Mouse (Mus musculus): Measurements from ENCODE around the gene Lnx2.

Gene Lnx2

DNA sequence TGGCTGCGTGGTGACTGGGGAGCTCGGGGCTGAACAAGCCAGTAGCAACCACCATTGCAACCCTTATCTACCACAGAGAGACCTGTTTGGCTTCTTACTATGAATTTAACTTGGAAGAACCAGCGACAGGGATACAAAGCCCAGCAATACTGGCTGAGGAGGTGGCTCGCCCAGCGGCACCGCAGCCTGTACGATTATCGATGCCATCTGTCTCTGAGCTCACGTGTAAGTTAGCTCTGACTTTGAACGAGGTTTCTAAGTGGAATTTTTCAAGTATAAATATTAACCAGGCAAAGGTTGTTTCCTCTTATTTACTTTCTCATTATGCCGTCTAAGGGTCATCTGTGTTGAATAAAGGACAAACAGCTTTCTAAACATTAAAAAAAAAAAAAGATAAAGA, 58.9 kb downstream of the Lnx2 start:
- no peak for DNase-seq (ENCODE audit: low spot score)

DNA sequence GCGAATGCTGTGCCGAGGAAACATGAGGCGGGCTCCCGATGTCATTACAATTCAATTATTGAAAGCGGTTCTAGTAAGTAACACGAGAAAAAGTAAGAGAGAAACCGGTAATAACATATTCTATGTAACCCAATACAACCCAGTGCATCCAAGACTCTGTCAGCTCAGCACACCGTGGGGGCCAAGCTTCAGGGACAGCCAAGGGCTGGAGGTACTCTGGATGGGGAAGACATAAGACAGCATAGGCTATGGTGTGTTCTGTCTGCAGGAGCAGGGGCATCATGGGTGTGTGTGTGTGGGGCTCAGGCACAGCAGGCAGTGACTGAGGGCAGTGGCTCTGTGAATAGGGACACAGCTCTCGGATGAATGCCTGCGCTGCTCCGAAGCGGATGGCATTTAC, 59.8 kb downstream of the Lnx2 start:
- DNase-seq (ENCODE audit: low spot score): no peak

DNA sequence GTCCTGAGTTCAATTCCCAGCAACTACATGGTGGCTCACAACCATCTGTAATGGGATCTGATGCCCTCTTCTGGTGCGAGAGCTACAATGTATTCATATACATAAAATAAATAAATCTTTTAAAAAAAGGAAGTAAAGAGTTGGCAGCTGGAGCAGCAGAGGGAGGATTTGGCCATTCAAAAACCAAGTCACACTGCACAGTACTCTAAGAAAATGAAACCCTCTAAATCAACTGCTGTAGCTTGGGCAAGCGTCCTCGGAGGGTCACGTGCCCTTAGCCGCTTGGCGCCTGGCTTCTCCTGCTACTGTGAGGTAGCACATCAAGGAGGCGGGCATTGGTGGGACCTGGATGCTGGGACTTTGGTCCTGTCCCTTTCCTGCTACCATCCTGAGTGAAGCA, 61.2 kb downstream of the Lnx2 start:
- no peak for DNase-seq (ENCODE audit: low spot score)

DNA sequence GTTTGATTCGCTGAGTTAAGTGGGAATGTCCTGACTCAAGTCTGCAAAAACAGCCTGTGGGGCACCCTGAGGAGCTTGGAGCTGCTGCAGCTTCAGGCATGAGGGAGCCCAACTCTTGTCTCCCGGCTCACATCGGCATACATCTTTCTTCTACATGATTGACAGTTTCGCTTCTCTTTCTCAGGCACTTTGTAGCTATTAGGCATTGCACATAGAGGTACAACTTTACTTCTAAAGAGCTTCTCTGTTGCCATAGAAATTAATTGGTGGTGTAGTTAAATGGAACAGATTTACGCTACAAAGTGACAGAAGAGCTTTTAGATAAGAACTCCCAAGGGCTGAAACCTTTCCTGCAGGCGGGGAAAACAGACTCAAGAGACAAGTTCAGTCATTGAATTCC, 62.5 kb downstream of the Lnx2 start:
- no peak for DNase-seq (ENCODE audit: low spot score)

DNA sequence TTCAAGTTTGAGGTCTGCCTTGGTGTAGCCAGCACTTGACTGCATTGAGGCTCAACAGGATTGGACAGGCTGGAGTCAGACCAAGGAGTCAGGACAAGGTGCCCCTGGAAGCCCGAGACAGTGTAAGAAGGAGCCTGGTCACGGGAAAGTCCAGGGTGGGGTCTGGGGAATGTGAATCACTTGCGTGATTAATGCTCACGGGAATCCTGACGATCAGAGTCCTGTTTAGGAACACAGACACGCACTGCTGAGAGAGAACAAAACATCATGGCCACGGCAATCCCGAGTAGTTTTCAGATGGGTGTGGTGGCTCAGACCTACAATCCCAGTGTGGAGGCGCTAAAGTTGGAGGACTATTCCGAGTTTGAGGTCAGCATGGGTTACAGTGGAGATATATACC, 65.1 kb downstream of the Lnx2 start:
- DNase-seq (ENCODE audit: low spot score): no peak

- DNase-seq (ENCODE audit: low spot score): no peak
Observed at GRCm38 (mm10) chr5:147003303-147003702, 73.1 kb downstream of the Lnx2 start.

DNA sequence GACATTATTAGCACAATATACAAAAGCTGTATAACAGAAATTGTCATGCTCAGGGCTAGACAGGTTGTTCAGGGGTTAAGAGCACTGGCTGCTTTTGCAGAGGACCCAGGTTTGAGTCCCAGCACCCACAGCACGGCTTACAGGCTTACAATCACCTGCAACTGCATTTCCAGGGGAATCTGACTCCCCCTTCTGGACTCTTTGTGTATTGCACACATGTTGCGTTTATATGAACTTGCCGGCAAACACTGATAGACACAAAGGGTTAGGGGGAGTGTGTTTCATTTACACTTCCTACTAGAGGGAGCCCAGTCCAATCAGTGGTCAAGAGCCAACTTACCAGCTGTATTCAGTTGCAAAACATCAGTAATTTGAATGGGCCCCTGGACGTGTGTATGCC, 75.1 kb downstream of the Lnx2 start:
- no peak for DNase-seq (ENCODE audit: low spot score)

- DNase-seq (ENCODE audit: low spot score): no peak
Observed at GRCm38 (mm10) chr5:146998802-146999201, 77.6 kb downstream of the Lnx2 start.

DNA sequence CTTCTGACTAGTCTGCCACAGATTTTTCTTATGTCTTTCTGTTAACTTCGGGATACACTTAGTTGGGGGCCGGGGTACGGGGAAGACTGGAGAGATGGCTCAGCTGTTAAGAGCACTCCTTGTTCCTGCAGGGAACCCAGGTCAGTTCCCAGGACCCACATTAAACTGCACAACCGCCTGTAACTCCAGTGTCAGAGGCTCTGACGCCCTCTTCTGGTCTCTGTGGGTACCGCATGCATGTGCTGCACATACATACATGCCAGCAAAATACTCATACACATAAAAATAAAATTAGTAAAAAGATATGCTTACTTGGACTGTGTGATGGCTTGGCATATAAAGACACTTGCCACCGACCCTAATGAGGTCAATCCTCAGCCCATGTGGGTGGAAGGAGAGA, 79.6 kb downstream of the Lnx2 start:
- no peak for DNase-seq (ENCODE audit: low spot score)

GRCm38 (mm10) chr5:146994973-146995372, 81.4 kb downstream of the Lnx2 start:
- DNase-seq (ENCODE audit: low spot score): no peak

- no peak for DNase-seq (ENCODE audit: low spot score)
Observed at GRCm38 (mm10) chr5:146993509-146993908, 82.9 kb downstream of the Lnx2 start.

DNA sequence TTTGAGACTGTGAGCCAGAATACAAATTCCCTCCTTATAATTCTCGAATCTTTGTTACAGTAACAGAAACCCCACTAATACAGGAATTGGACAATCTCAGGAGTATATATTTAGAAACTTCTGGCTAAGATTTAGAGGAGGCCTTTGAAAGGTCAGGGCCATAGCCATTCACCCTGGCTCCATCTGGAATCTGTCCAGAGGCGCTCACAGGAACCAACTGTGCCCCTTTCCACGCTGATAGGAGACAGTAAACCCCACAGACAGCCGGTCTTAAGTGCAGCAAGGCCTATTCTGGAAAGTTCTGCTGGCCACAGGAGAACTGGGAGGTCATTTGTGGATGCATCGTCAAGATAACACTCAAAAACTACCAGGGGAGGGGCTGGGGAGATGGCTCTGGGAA, 87.3 kb downstream of the Lnx2 start:
- no peak for DNase-seq (ENCODE audit: low spot score)

GRCm38 (mm10) chr5:146987588-146987987, 88.8 kb downstream of the Lnx2 start:
- DNase-seq (ENCODE audit: low spot score): no peak

DNA sequence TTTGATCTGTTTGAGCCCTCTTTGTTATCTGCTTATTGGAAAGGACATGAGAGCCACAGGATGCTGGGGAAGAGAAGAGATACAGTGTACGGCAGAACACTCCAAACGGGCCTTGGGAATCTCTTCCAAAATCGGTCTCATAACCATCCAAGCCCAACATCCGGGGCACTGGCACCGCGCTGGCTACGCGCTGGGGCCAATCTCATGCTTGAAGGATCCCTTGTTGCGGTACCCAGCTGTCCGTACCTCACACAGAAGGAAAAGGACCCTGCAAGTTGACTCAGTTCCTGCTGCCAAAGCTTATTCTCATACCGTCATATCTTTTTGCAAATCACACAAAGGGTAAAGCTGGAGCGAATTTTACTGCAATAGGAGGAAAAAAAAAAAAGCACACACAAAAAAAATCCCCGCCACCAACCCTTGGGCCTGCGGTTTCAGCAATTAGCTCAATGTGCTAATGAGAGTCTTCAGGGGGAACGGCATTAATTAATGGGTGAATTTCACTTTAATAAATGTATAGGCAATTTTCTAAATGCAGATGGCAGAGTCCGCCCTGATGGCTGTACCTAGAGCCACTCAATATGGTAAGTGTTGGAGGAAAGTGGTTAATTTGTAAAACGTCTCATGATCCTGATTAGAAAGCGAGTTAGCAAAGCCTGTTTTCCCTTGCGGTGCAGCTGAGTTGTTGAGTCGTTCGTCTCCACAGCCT, 90.5 kb downstream of the Lnx2 start:
- no peak for DNase-seq (ENCODE audit: low spot score)

DNA sequence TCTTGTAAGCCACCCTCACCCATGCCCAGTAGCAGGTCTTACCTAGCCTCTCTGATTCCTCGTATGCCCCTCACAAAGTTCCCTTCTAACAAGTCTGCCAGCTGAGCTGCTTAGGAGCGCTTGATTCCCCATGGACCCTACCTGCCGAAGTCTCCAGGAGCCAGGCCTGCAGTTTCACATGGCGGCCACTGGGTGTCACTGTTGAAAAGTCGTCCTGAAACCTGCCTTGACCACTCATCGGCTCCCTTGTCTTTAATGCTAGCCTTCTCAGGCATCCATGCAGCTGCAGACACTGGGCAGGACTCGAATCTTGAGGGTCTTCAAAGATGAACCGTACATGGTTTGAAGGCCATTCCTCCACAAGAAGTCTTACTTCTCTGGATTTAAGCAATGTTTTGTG, 93.2 kb downstream of the Lnx2 start:
- peak; percentile 50 for DNase-seq (ENCODE audit: low spot score)

DNA sequence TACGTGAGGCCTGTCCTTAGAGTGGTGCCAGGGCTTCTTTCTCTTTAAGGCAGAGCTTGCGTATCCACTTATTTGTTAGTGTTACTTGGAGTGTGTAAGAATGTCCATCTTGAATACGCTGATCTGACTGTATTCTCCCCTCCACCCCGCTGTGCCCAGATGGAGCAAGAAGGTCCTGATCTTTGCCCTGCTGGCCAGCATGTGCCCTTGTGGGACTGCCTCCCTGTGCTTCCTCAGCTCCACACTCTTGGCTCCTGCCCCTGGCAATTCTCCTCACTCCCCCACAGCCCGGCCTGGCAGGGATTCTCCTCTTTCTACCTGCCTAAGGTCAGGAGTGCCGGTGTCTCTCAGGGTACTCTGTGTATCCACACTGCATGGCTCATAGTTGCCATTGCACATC, 95.0 kb downstream of the Lnx2 start:
- no peak for DNase-seq (ENCODE audit: low spot score)

- DNase-seq (ENCODE audit: low spot score): no peak
Observed at GRCm38 (mm10) chr5:146974781-146975123, 101.6 kb downstream of the Lnx2 start.

DNA sequence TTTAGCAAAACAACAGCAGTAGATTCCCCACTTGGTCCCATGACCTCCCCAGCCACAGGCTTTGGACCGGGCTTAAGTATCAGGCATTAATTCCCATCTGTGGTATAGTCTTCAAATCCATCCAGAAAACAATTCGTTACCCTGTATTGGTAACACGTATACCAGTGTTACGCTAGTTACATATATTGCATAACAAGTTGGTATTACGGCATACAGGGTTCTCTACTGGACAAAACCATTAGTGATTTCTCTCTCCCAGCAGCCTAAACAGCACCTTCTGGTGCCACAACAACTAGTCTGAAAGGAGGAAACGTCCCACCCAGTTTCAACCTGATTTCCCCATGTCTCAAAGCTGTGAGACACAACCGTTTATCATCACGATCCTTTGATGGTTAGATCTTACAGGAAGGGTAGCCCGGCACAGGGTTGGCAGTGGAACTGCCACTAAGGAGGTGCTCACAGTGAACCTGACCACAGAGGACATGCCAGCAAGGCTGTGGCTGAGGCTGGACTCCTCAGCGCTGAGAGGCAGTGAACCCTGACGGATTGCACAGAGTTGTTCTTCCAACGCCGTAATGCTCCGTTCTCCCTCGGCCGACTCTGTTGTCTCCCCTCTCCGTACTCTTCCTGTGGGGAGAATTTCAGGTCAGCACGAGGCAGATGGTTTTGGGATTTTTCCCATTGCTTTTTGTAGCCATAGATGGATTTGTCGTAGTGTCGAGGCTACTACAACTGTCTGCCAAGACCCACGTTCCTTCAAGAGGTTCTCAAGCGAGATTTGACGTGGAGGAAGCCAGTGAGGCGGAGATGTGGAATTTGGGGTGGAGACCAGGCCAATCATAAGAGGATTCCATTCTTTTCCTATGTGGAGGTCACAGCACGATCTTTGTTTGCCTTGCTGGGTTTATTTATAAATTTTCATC, 102.3 kb downstream of the Lnx2 start:
- DNase-seq (ENCODE audit: low spot score): no peak

DNA sequence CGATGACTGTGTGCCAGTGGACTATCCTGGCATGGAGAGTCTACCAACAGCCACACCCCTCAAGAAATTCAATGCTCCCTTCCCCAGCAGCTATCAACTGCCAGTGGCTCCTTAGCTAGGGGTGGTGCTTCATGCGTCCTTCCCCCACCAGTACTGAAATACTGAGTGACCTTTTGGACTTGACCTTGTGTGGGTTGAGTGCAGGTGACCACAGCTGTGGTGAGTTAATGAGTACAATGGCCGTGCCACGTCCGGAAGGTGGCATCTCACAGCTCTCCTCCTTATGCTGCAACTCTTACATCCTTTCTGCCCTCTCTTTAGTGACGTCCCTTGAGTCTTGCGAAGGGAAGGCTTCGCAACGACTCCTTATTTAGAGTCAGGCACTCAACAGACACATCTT, 103.0 kb downstream of the Lnx2 start:
- no peak for DNase-seq (ENCODE audit: low spot score)

- no peak for DNase-seq (ENCODE audit: low spot score)
Observed at GRCm38 (mm10) chr5:146971776-146972561, 104.4 kb downstream of the Lnx2 start.

DNA sequence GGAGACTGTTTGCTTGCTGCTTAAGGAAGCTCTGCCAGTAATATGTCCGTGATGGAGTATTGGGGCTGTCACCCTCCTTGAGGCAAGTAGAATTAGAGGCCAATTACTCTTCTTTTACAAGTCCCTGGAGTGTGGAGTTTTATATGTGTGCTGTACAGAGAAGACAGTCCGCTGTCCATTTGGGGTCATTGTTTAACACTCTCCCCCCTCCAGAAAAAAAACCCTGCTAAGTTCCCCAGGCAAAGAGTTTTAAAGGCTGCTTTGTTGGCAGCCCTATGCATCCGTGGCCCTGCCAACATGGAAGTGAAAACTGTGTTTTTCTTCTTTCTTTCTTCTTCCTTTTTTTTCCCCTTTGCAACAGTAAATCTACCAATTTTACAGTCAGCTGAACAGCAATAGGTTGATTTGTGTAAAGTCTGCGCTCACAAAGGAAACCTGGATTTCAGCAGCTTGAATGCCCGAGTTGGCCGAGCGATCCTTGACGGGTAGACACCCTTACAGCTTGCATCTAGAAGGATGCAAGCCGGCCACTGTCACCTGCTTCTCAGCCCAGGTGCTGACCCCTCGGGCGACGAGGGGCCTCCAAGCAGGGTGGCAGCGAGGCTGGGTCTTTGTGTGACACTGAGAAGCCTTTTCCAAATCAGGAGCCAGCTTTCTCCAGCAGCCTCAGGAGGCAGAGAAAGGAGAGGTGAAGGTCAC, 107.5 kb downstream of the Lnx2 start:
- no peak for DNase-seq (ENCODE audit: low spot score)
